Mouse (Mus musculus) heart, postnatal 10 days (tissue): ENCODE results near the gene Gm45753. TPM values are rescaled to one million over a fixed set of nuclear protein-coding genes. Genes with fewer than 3 reads are reported as not detected.

Experiments used
- total RNA-seq, 2 experiments: library from RNA; stranded (reverse); gene quantifications; 2 replicates each; pipeline ENCODE4 v1.2.3; 2021

Gm45753 gene
- total RNA-seq, 2 experiments from 2014 or later, result not detected

Other genes starting within 250 kb of the Gm45753 start
- not detected for gene Mtnr1a, start 239.3 kb downstream of the Gm45753 start, total RNA-seq
- gene F11, start 46.4 kb downstream of the Gm45753 start, total RNA-seq, result not detected
- gene Klkb1, start 13.6 kb downstream of the Gm45753 start, total RNA-seq, result not detected
- gene Cyp4v3, start 24.8 kb upstream of the Gm45753 start, total RNA-seq, result 1 to 10 TPM; 1.5 to 1.7 TPM
- 1 to 10 TPM; 4.7 to 5.3 TPM for gene Fam149a, start 73.8 kb upstream of the Gm45753 start, total RNA-seq
- 1 to 10 TPM; 7.7 to 8.8 TPM for gene Tlr3, start 102.6 kb upstream of the Gm45753 start, total RNA-seq
- gene Sorbs2, start 199.3 kb upstream of the Gm45753 start, total RNA-seq, result 100 to 1,000 TPM; 665 to 789 TPM